In the genomic region with DNA sequence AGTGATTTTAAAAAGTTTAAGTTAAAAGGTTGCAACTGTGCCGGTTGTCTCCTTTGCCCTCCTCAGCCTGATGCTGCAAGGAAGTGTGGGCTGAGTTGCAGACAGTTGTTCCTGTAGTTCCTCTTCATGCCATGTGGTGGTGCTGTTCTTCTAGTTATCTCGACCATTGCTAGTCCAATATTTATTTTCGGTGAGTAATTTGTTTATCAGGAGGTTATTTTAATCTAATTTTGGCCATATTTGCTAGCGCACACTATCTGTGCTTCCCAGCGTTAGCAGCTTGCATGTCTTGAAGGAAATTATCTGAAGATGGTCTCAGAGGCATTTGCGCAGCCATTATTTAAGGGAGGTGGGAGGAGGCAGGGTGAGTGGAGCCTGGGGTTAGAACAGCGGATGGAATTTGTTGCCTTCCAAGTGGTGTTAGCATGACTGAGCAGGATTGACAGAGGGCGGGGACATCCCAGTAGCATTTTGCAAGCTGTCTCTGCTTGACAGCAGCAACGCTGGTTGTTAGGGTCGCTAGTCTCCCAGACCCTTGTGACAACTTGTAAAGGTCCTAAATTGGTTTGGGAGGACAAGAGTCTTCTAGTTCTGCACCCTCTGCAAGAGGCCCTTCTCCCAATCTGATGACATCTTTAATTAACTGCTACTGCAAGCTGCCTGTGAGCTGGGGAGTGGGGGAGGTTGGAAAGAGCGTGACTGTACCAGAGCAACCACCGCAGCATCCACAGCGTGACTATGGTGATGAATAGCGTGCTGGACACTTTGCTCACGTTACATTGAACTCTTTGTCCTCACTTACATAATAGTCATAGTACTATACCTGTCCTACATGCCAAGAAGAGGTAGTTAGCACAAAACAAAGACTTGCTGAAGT, we compare ENCODE assay signal across 8 mouse cellular contexts.
DNase-seq lines count a peak whose midpoint lies in the region; ATAC-seq and TF ChIP-seq lines count a peak whose summit lies in the region.

No protein-coding gene starts in this region.

- TF ChIP-seq CTCF in brain, embryonic 14.5 days (IDR thresholded peaks at IDR 0.05; ENCODE audit: borderline replicate concordance, extremely low read depth, insufficient read depth, insufficient read length): peak; percentile 76; the same call in 1 of the 2 replicates
- TF ChIP-seq CTCF in heart, postnatal 0 days (IDR thresholded peaks at IDR 0.05; ENCODE audit: low read depth): peak; percentile 79

- peak overlapping the region; percentile 18; the same call in 1 of the 2 replicates for H3K27ac ChIP-seq in forebrain, embryonic 11.5 days (ENCODE audit: low read depth, low read length)
- no peak overlapping the region for H3K27ac ChIP-seq in heart, postnatal 0 days (ENCODE audit: low read depth)
- no peak overlapping the region for H3K27ac ChIP-seq in liver, embryonic 12.5 days
- no peak overlapping the region for H3K27ac ChIP-seq in neural tube, embryonic 11.5 days (ENCODE audit: low read depth, low read length)

- 4% methylated on average over 15 of the region's 15 CpGs for WGBS in forebrain, embryonic 11.5 days
- 15% methylated on average over 15 of the region's 15 CpGs for WGBS in heart, postnatal 0 days
- WGBS in liver, embryonic 12.5 days (ENCODE audit: insufficient replicate concordance): 22% methylated on average over 15 of the region's 15 CpGs
- WGBS in neural tube, embryonic 11.5 days: 12% methylated on average over 15 of the region's 15 CpGs

- ATAC-seq in CD4-positive, CD25-positive, alpha-beta regulatory T cell, adult 4 months: peak; percentile 64
- peak; percentile 93 for ATAC-seq in forebrain, embryonic 11.5 days (replicated peaks; ENCODE audit: low FRiP score)
- peak; percentile 51; the same call in 1 of the 2 replicates for ATAC-seq in heart, postnatal 0 days (ENCODE audit: insufficient read depth, low read depth)
- peak; percentile 40; the same call in 1 of the 2 replicates for ATAC-seq in liver, embryonic 12.5 days
- ATAC-seq in neural tube, embryonic 11.5 days (ENCODE audit: insufficient read depth, low FRiP score, low TSS enrichment): peak; percentile 87

- no peaks in the 10 kb centered on the region for H3K9me3 ChIP-seq in forebrain, embryonic 11.5 days (ENCODE audit: control insufficient read depth, low read length)
- H3K9me3 ChIP-seq in heart, postnatal 0 days (replicated peaks; ENCODE audit: control insufficient read depth, low read length): no peaks in the 10 kb centered on the region
- H3K9me3 ChIP-seq in liver, embryonic 12.5 days (replicated peaks): no peaks in the 10 kb centered on the region
- no peaks in the 10 kb centered on the region for H3K9me3 ChIP-seq in neural tube, embryonic 11.5 days (ENCODE audit: control insufficient read depth, low read length)

- DNase-seq in brain, embryonic 14.5 days (ENCODE audit: low read depth): peak; percentile 96
- peak; percentile 77 for DNase-seq in forebrain, embryonic 11.5 days (ENCODE audit: low spot score)
- DNase-seq in heart, postnatal 0 days (ENCODE audit: low spot score): peak; percentile 49
- DNase-seq in kidney, postnatal 25 days: peak; percentile 49 to 76
- peak; percentile 68 for DNase-seq in neural tube, embryonic 11.5 days (ENCODE audit: low spot score)
- peak; percentile 24 for DNase-seq in testis, postnatal 14 days (ENCODE audit: low spot score)

- TF ChIP-seq POLR2A in brain, embryonic 14.5 days (IDR thresholded peaks at IDR 0.05; ENCODE audit: borderline replicate concordance, extremely low read depth, insufficient read depth, insufficient read length, poor library complexity, severe bottlenecking): no peak

- 0 out of 2 replicates have a peak, but pooled peaks cover 9% of the 10 kb centered on the region for H3K4me1 ChIP-seq in forebrain, embryonic 11.5 days (replicated peaks; ENCODE audit: control insufficient read depth, insufficient read depth, low read length)
- peaks cover 5% of the 10 kb centered on the region; the same call in 1 of the 2 replicates for H3K4me1 ChIP-seq in heart, postnatal 0 days (ENCODE audit: control insufficient read depth, insufficient read depth)
- H3K4me1 ChIP-seq in liver, embryonic 12.5 days: peaks cover 5% of the 10 kb centered on the region; the same call in 1 of the 2 replicates
- H3K4me1 ChIP-seq in neural tube, embryonic 11.5 days (ENCODE audit: control insufficient read depth, insufficient read depth, low read length): peaks cover 6% of the 10 kb centered on the region; the same call in 1 of the 2 replicates

- H3K4me3 ChIP-seq in forebrain, embryonic 11.5 days (ENCODE audit: low read depth, low read length): peak overlapping the region; percentile 26; the same call in 1 of the 2 replicates
- peak overlapping the region; percentile 29 for H3K4me3 ChIP-seq in heart, postnatal 0 days (ENCODE audit: low read depth, low read length)
- no peak overlapping the region for H3K4me3 ChIP-seq in liver, embryonic 12.5 days
- H3K4me3 ChIP-seq in neural tube, embryonic 11.5 days (ENCODE audit: low read depth, low read length): peak overlapping the region; percentile 20; the same call in 1 of the 2 replicates

- H3K27me3 ChIP-seq in forebrain, embryonic 11.5 days (ENCODE audit: control insufficient read depth, insufficient read depth, low read length): no peaks in the 10 kb centered on the region
- no peaks in the 10 kb centered on the region for H3K27me3 ChIP-seq in heart, postnatal 0 days (ENCODE audit: control insufficient read depth, insufficient read depth, low read length)
- no peaks in the 10 kb centered on the region for H3K27me3 ChIP-seq in liver, embryonic 12.5 days (replicated peaks)
- H3K27me3 ChIP-seq in neural tube, embryonic 11.5 days (ENCODE audit: control insufficient read depth, insufficient read depth, low read length): no peaks in the 10 kb centered on the region

- peak overlapping the region; percentile 58 for H3K4me2 ChIP-seq in forebrain, embryonic 11.5 days (ENCODE audit: low read depth, low read length, severe bottlenecking)
- peak overlapping the region; percentile 60 for H3K4me2 ChIP-seq in heart, postnatal 0 days (ENCODE audit: low read depth, low read length)
- peak overlapping the region; percentile 39 for H3K4me2 ChIP-seq in liver, embryonic 12.5 days
- peak overlapping the region; percentile 54 for H3K4me2 ChIP-seq in neural tube, embryonic 11.5 days (ENCODE audit: low read depth)

- no peaks in the 10 kb centered on the region for H3K36me3 ChIP-seq in forebrain, embryonic 11.5 days (ENCODE audit: control insufficient read depth, insufficient read depth, low read length)
- no peaks in the 10 kb centered on the region for H3K36me3 ChIP-seq in heart, postnatal 0 days (replicated peaks; ENCODE audit: control insufficient read depth, insufficient read depth, low read length)
- no peaks in the 10 kb centered on the region for H3K36me3 ChIP-seq in liver, embryonic 12.5 days
- H3K36me3 ChIP-seq in neural tube, embryonic 11.5 days (ENCODE audit: control insufficient read depth, insufficient read depth, low read length): no peaks in the 10 kb centered on the region

- peak overlapping the region; percentile 51 for H3K9ac ChIP-seq in forebrain, embryonic 11.5 days (ENCODE audit: low read length)
- no peak overlapping the region for H3K9ac ChIP-seq in heart, postnatal 0 days (replicated peaks; ENCODE audit: low read depth, low read length)
- H3K9ac ChIP-seq in liver, embryonic 12.5 days: no peak overlapping the region
- H3K9ac ChIP-seq in neural tube, embryonic 11.5 days (ENCODE audit: low read length): peak overlapping the region; percentile 35; the same call in 1 of the 2 replicates

- no peak for TF ChIP-seq EP300 in heart, postnatal 0 days (IDR thresholded peaks at IDR 0.05; ENCODE audit: low read depth)

Comparison
In these comparisons a context has a peak if more than half of its experiments do, and no peak if none do; other contexts are left out.
1. ATAC-seq: peak in every context shown above with its lines; median percentile 93 in forebrain, embryonic 11.5 days; 87 in neural tube, embryonic 11.5 days; 64 in CD4-positive, CD25-positive, alpha-beta regulatory T cell, adult 4 months; 51 in heart, postnatal 0 days; 40 in liver, embryonic 12.5 days.
2. DNase-seq: peak in every context shown above with its lines; median percentile 96 in brain, embryonic 14.5 days; 77 in forebrain, embryonic 11.5 days; 68 in neural tube, embryonic 11.5 days; 62 in kidney, postnatal 25 days; 49 in heart, postnatal 0 days; 24 in testis, postnatal 14 days.
3. H3K9ac ChIP-seq: peak in forebrain, embryonic 11.5 days (single experiment) and neural tube, embryonic 11.5 days (single experiment); none in heart, postnatal 0 days (single experiment) and liver, embryonic 12.5 days (single experiment).
4. Peak in every context shown above with its lines, with median percentiles within 50 percentile points of each other: H3K4me2 ChIP-seq.